In genomic region chr2:144599831-144600687, GRCm38 (mm10) we compare ENCODE assay signal across 7 mouse cellular contexts. TPM values are rescaled to one million over a fixed set of nuclear protein-coding genes. Genes with fewer than 3 reads are reported as not detected.
DNase-seq lines count a peak whose midpoint lies in the region; ATAC-seq and TF ChIP-seq lines count a peak whose summit lies in the region.

Gene Dtd1 (plus strand): TSS chr2:144599897.

- peak; percentile 73 for TF ChIP-seq CTCF in kidney, adult 2 months (conservative IDR thresholded peaks at IDR 0.05; ENCODE audit: insufficient read depth, insufficient read length, low read depth, low read length)
- peak; percentile 62 for TF ChIP-seq CTCF in spleen, adult 2 months (IDR thresholded peaks at IDR 0.05; ENCODE audit: extremely low read depth, insufficient read depth, insufficient read length, insufficient replicate concordance)

- H3K4me3 ChIP-seq in embryonic facial prominence, embryonic 12.5 days = peak within 1 kb of the TSS; percentile 67
- peak within 1 kb of the TSS; percentile 83 for H3K4me3 ChIP-seq in kidney, adult 2 months (ENCODE audit: insufficient read depth, low read depth, low read length)
- peak within 1 kb of the TSS; percentile 68 for H3K4me3 ChIP-seq in limb, embryonic 12.5 days (replicated peaks)
- H3K4me3 ChIP-seq in midbrain, embryonic 15.5 days = peak within 1 kb of the TSS; percentile 58
- peak within 1 kb of the TSS; percentile 84 for H3K4me3 ChIP-seq in spleen, adult 2 months (ENCODE audit: extremely low read depth, insufficient read depth, insufficient read length)

- H3K4me2 ChIP-seq in embryonic facial prominence, embryonic 12.5 days (replicated peaks) = peak within 1 kb of the TSS; percentile 67
- H3K4me2 ChIP-seq in limb, embryonic 12.5 days = peak within 1 kb of the TSS; percentile 68
- peak within 1 kb of the TSS; percentile 47 for H3K4me2 ChIP-seq in midbrain, embryonic 15.5 days

- WGBS in embryonic facial prominence, embryonic 12.5 days = 2% methylated on average over 45 of the region's 50 CpGs
- WGBS in kidney, adult 2 months = 2% methylated on average over 48 of the region's 50 CpGs
- WGBS in limb, embryonic 12.5 days = 3% methylated on average over 50 of the region's 50 CpGs
- 1% methylated on average over 50 of the region's 50 CpGs for WGBS in midbrain, embryonic 15.5 days
- 2% methylated on average over 50 of the region's 50 CpGs for WGBS in spleen, adult 2 months

- H3K27ac ChIP-seq in embryonic facial prominence, embryonic 12.5 days = no peak within 1 kb of the TSS
- peak within 1 kb of the TSS; percentile 49; the same call in 1 of the 2 replicates for H3K27ac ChIP-seq in kidney, adult 2 months (ENCODE audit: insufficient read depth, low read depth, low read length)
- no peak within 1 kb of the TSS for H3K27ac ChIP-seq in limb, embryonic 12.5 days
- H3K27ac ChIP-seq in midbrain, embryonic 15.5 days = peak within 1 kb of the TSS; percentile 78
- peak within 1 kb of the TSS; percentile 62 for H3K27ac ChIP-seq in spleen, adult 2 months (ENCODE audit: insufficient read depth, low read length)

- peak; percentile 88 for ATAC-seq in embryonic facial prominence, embryonic 12.5 days (ENCODE audit: insufficient number of reproducible peaks, insufficient read depth, low FRiP score, low TSS enrichment)
- ATAC-seq in limb, embryonic 12.5 days (ENCODE audit: insufficient number of reproducible peaks, insufficient read depth, low FRiP score, low TSS enrichment, low read depth) = peak; percentile 88
- peak; percentile 96 for ATAC-seq in midbrain, embryonic 15.5 days (replicated peaks)

- no peaks in the 10 kb centered on the region for H3K27me3 ChIP-seq in embryonic facial prominence, embryonic 12.5 days
- H3K27me3 ChIP-seq in kidney, adult 2 months (replicated peaks; ENCODE audit: control insufficient read depth, insufficient read depth, low read length) = no peaks in the 10 kb centered on the region
- no peaks in the 10 kb centered on the region for H3K27me3 ChIP-seq in limb, embryonic 12.5 days
- H3K27me3 ChIP-seq in midbrain, embryonic 15.5 days (replicated peaks) = no peaks in the 10 kb centered on the region
- H3K27me3 ChIP-seq in spleen, adult 2 months (ENCODE audit: control insufficient read depth, insufficient read depth, low read length) = no peaks in the 10 kb centered on the region

- H3K9me3 ChIP-seq in embryonic facial prominence, embryonic 12.5 days = no peaks in the 10 kb centered on the region
- H3K9me3 ChIP-seq in limb, embryonic 12.5 days = no peaks in the 10 kb centered on the region
- no peaks in the 10 kb centered on the region for H3K9me3 ChIP-seq in midbrain, embryonic 15.5 days

- no peaks in the 10 kb centered on the region for H3K36me3 ChIP-seq in embryonic facial prominence, embryonic 12.5 days
- H3K36me3 ChIP-seq in kidney, adult 2 months (ENCODE audit: control insufficient read depth, insufficient read depth, low read length) = no peaks in the 10 kb centered on the region
- H3K36me3 ChIP-seq in limb, embryonic 12.5 days = peaks cover 13% of the 10 kb centered on the region; the same call in 1 of the 2 replicates
- peaks cover 4% of the 10 kb centered on the region; the same call in 1 of the 2 replicates for H3K36me3 ChIP-seq in midbrain, embryonic 15.5 days (replicated peaks)
- H3K36me3 ChIP-seq in spleen, adult 2 months (ENCODE audit: control insufficient read depth, insufficient read depth, low read length) = peaks cover 3% of the 10 kb centered on the region

- TF ChIP-seq POLR2A in kidney, adult 2 months (IDR thresholded peaks at IDR 0.05; ENCODE audit: low read depth, low read length) = peak; percentile 51
- TF ChIP-seq POLR2A in spleen, adult 2 months (IDR thresholded peaks at IDR 0.05; ENCODE audit: low read depth, low read length) = peak; percentile 42

- H3K4me1 ChIP-seq in embryonic facial prominence, embryonic 12.5 days = no peaks in the 10 kb centered on the region
- no peaks in the 10 kb centered on the region for H3K4me1 ChIP-seq in kidney, adult 2 months (ENCODE audit: control insufficient read depth, insufficient read depth, low read length)
- H3K4me1 ChIP-seq in limb, embryonic 12.5 days (replicated peaks) = no peaks in the 10 kb centered on the region
- H3K4me1 ChIP-seq in midbrain, embryonic 15.5 days = peaks cover 7% of the 10 kb centered on the region
- H3K4me1 ChIP-seq in spleen, adult 2 months (ENCODE audit: control insufficient read depth, insufficient read depth, insufficient read length) = no peaks in the 10 kb centered on the region; the same call in 1 of the 2 replicates

- peak within 1 kb of the TSS; percentile 64 for H3K9ac ChIP-seq in embryonic facial prominence, embryonic 12.5 days
- H3K9ac ChIP-seq in limb, embryonic 12.5 days (replicated peaks) = peak within 1 kb of the TSS; percentile 85
- peak within 1 kb of the TSS; percentile 70 for H3K9ac ChIP-seq in midbrain, embryonic 15.5 days

- DNase-seq in adrenal gland, postnatal 25 days = peak; percentile 89
- peak; percentile 98 for DNase-seq in heart, adult 11 months
- DNase-seq in kidney, adult 2 months = peak; percentile 96
- peak; percentile 70 to 88 for DNase-seq in spleen, adult 2 months (ENCODE audit: low read depth in 1 of 2, low spot score in 2 of 2)

RNA-seq across cellular contexts. Expression of gene Dtd1, which starts in this region (rescaled TPM):
- 13.8 and 18.2 TPM in 2 replicates for total RNA-seq in adrenal gland, postnatal 25 days (2021)
- polyA plus RNA-seq in embryonic facial prominence, embryonic 12.5 days (2016; fragmentation: Nextera tagmentation; extraction: Ambion mirVana) = 36.6 and 41.1 TPM in 2 replicates
- polyA plus RNA-seq in kidney, adult 2 months (2012; rRNA removed) = 19.3 and 25.5 TPM in 2 replicates
- 35.2 and 39.5 TPM in 2 replicates for polyA plus RNA-seq in limb, embryonic 12.5 days (2016; fragmentation: Nextera tagmentation; extraction: Ambion mirVana)
- polyA plus RNA-seq in midbrain, embryonic 15.5 days (2015; fragmentation: Nextera tagmentation; extraction: Ambion mirVana) = 141 and 148 TPM in 2 replicates
- polyA plus RNA-seq in spleen, adult 2 months (2012; rRNA removed) = 5.0 and 7.4 TPM in 2 replicates

Comparison
In these comparisons a context has a peak if more than half of its experiments do, and no peak if none do; other contexts are left out.
1. H3K27ac ChIP-seq: peak in kidney, adult 2 months (single experiment), midbrain, embryonic 15.5 days (single experiment) and spleen, adult 2 months (single experiment); none in embryonic facial prominence, embryonic 12.5 days (single experiment) and limb, embryonic 12.5 days (single experiment).
2. Peak in every context shown above with its lines, with median percentiles within 50 percentile points of each other: DNase-seq, ATAC-seq, H3K4me2 ChIP-seq, H3K4me3 ChIP-seq and H3K9ac ChIP-seq.